Mouse (Mus musculus): Measurements from ENCODE around the gene Amotl1. TPM values are rescaled to one million over a fixed set of nuclear protein-coding genes. Genes with fewer than 3 reads are reported as not detected.

Gene Amotl1
- polyA plus RNA-seq, 1 experiment from 2014 or later, result 35.3 TPM

GRCm38 (mm10) chr9:14662876-14663275 lies 18.0 kb upstream of the Amotl1 start:
- Histone ChIP-seq H3K4me2 (replicated peaks) (peak overlapping the region; percentile 30; the same call in 1 of the 2 replicates), H3K9me3 (no peaks in the 10 kb centered on the region), H3K27ac (0 out of 2 replicates have a peak overlapping the region, but pooled peaks have one; percentile 55), H3K36me3 (no peaks in the 10 kb centered on the region), H3K9ac (no peak overlapping the region), H3K4me1 (0 out of 2 replicates have a peak, but pooled peaks cover 5% of the 10 kb centered on the region), H3K27me3 (no peaks in the 10 kb centered on the region), H3K4me3 (no peak overlapping the region)
- WGBS, result 71% methylated on average over 7 of the region's 7 CpGs
- ATAC-seq (ENCODE audit: low FRiP score, low read depth), result no peak

- no peaks in the 10 kb centered on the region for H3K36me3 ChIP-seq
- no peak for ATAC-seq (ENCODE audit: low FRiP score, low read depth)
- no peak overlapping the region for H3K4me3 ChIP-seq
- 0 out of 2 replicates have a peak overlapping the region, but pooled peaks have one; percentile 55 for H3K27ac ChIP-seq
- no peak overlapping the region for H3K9ac ChIP-seq
- no peak overlapping the region for H3K4me2 ChIP-seq (replicated peaks)
- 71% methylated on average over 9 of the region's 9 CpGs for WGBS
- H3K9me3 ChIP-seq, result no peaks in the 10 kb centered on the region
- 0 out of 2 replicates have a peak, but pooled peaks cover 5% of the 10 kb centered on the region for H3K4me1 ChIP-seq
- H3K27me3 ChIP-seq, result no peaks in the 10 kb centered on the region
Measured at GRCm38 (mm10) chr9:14662138-14662537, 17.3 kb upstream of the Amotl1 start.

GRCm38 (mm10) chr9:14657926-14658325 lies 13.1 kb upstream of the Amotl1 start:
- Histone ChIP-seq H3K9me3 (no peaks in the 10 kb centered on the region), H3K27ac (no peak overlapping the region)

GRCm38 (mm10) chr9:14654010-14654409 lies 9.2 kb upstream of the Amotl1 start:
- Histone ChIP-seq H3K4me3 (no peak overlapping the region), H3K27me3 (no peaks in the 10 kb centered on the region), H3K36me3 (no peaks in the 10 kb centered on the region), H3K9me3 (no peaks in the 10 kb centered on the region), H3K4me1 (no peaks in the 10 kb centered on the region), H3K27ac (no peak overlapping the region), H3K9ac (no peak overlapping the region), H3K4me2 (replicated peaks) (no peak overlapping the region)
- 82% methylated on average over 2 of the region's 2 CpGs for WGBS
- ATAC-seq (ENCODE audit: low FRiP score, low read depth), result no peak

More at GRCm38 (mm10) chr9:14657926-14658325, 13.1 kb upstream of the Amotl1 start:
- Histone ChIP-seq H3K9ac (no peak overlapping the region), H3K4me2 (replicated peaks) (no peak overlapping the region), H3K36me3 (no peaks in the 10 kb centered on the region), H3K27me3 (no peaks in the 10 kb centered on the region), H3K4me1 (no peaks in the 10 kb centered on the region), H3K4me3 (no peak overlapping the region)
- WGBS, result 29% methylated on average over 2 of the region's 2 CpGs
- no peak for ATAC-seq (ENCODE audit: low FRiP score, low read depth)

- no peaks in the 10 kb centered on the region for H3K36me3 ChIP-seq
- ATAC-seq (ENCODE audit: low FRiP score, low read depth), result no peak
- H3K4me2 ChIP-seq (replicated peaks), result no peak overlapping the region
- no peak overlapping the region for H3K9ac ChIP-seq
- WGBS, result 57% methylated on average over 1 of the region's 1 CpGs
- H3K27me3 ChIP-seq, result no peaks in the 10 kb centered on the region
- no peak overlapping the region for H3K27ac ChIP-seq
- H3K9me3 ChIP-seq, result no peaks in the 10 kb centered on the region
- H3K4me1 ChIP-seq, result no peaks in the 10 kb centered on the region
- H3K4me3 ChIP-seq, result no peak overlapping the region
Measured at GRCm38 (mm10) chr9:14652761-14653160, 7.9 kb upstream of the Amotl1 start.

GRCm38 (mm10) chr9:14647849-14648248 lies 3.0 kb upstream of the Amotl1 start:
- H3K4me2 ChIP-seq (replicated peaks), result no peak overlapping the region
- no peak overlapping the region for H3K27ac ChIP-seq
- no peak overlapping the region for H3K4me3 ChIP-seq
- 87% methylated on average over 8 of the region's 8 CpGs for WGBS
- ATAC-seq (ENCODE audit: low FRiP score, low read depth), result no peak
- H3K9ac ChIP-seq, result no peak overlapping the region
- peaks cover 8% of the 10 kb centered on the region for H3K4me1 ChIP-seq
- no peaks in the 10 kb centered on the region for H3K9me3 ChIP-seq
- no peaks in the 10 kb centered on the region for H3K36me3 ChIP-seq
- no peaks in the 10 kb centered on the region for H3K27me3 ChIP-seq

GRCm38 (mm10) chr9:14646641-14647040 lies 1.8 kb upstream of the Amotl1 start:
- H3K27ac ChIP-seq, result no peak overlapping the region
- no peaks in the 10 kb centered on the region for H3K36me3 ChIP-seq
- H3K27me3 ChIP-seq, result no peaks in the 10 kb centered on the region
- no peak overlapping the region for H3K4me3 ChIP-seq
- H3K9me3 ChIP-seq, result no peaks in the 10 kb centered on the region
- H3K4me1 ChIP-seq, result peaks cover 20% of the 10 kb centered on the region
- H3K9ac ChIP-seq, result no peak overlapping the region
- ATAC-seq (ENCODE audit: low FRiP score, low read depth), result no peak
- 93% methylated on average over 1 of the region's 1 CpGs for WGBS
- no peak overlapping the region for H3K4me2 ChIP-seq (replicated peaks)

GRCm38 (mm10) chr9:14646061-14646460 lies 1.2 kb upstream of the Amotl1 start:
- Histone ChIP-seq H3K4me3 (no peak overlapping the region), H3K27me3 (no peaks in the 10 kb centered on the region)
- ATAC-seq (ENCODE audit: low FRiP score, low read depth), result no peak

GRCm38 (mm10) chr9:14643328-14643727 lies 1.5 kb downstream of the Amotl1 start:
- Histone ChIP-seq H3K4me2 (replicated peaks) (no peak overlapping the region), H3K9me3 (no peaks in the 10 kb centered on the region), H3K36me3 (no peaks in the 10 kb centered on the region), H3K27me3 (no peaks in the 10 kb centered on the region), H3K27ac (peak overlapping the region; percentile 85), H3K9ac (no peak overlapping the region), H3K4me1 (peaks cover 37% of the 10 kb centered on the region), H3K4me3 (no peak overlapping the region)
- 64% methylated on average over 6 of the region's 6 CpGs for WGBS
- no peak for ATAC-seq (ENCODE audit: low FRiP score, low read depth)

More at GRCm38 (mm10) chr9:14646061-14646460, 1.2 kb upstream of the Amotl1 start:
- Histone ChIP-seq H3K9me3 (no peaks in the 10 kb centered on the region), H3K36me3 (no peaks in the 10 kb centered on the region), H3K4me2 (replicated peaks) (no peak overlapping the region), H3K27ac (no peak overlapping the region), H3K4me1 (peaks cover 25% of the 10 kb centered on the region), H3K9ac (no peak overlapping the region)
- 64% methylated on average over 3 of the region's 3 CpGs for WGBS

- H3K36me3 ChIP-seq, result no peaks in the 10 kb centered on the region
- ATAC-seq (ENCODE audit: low FRiP score, low read depth), result peak; percentile 85
- H3K9ac ChIP-seq, result no peak overlapping the region
- H3K4me3 ChIP-seq, result no peak overlapping the region
- WGBS, result 9% methylated on average over 5 of the region's 5 CpGs
- H3K9me3 ChIP-seq, result no peaks in the 10 kb centered on the region
- H3K27me3 ChIP-seq, result no peaks in the 10 kb centered on the region
- peaks cover 37% of the 10 kb centered on the region for H3K4me1 ChIP-seq
- peak overlapping the region; percentile 85 for H3K27ac ChIP-seq
- H3K4me2 ChIP-seq (replicated peaks), result peak overlapping the region; percentile 14; the same call in 1 of the 2 replicates
Measured at GRCm38 (mm10) chr9:14642251-14643021, 2.4 kb downstream of the Amotl1 start.

- Histone ChIP-seq H3K27me3 (no peaks in the 10 kb centered on the region), H3K9me3 (no peaks in the 10 kb centered on the region), H3K4me1 (peaks cover 37% of the 10 kb centered on the region), H3K4me3 (no peak overlapping the region), H3K9ac (no peak overlapping the region), H3K27ac (peak overlapping the region; percentile 85), H3K4me2 (replicated peaks) (peak overlapping the region; percentile 14; the same call in 1 of the 2 replicates), H3K36me3 (no peaks in the 10 kb centered on the region)
- ATAC-seq (ENCODE audit: low FRiP score, low read depth), result 0 out of 2 replicates have a peak, but pooled peaks have one; percentile 21
- 35% methylated on average over 7 of the region's 7 CpGs for WGBS
Measured at GRCm38 (mm10) chr9:14641310-14642067, 3.4 kb downstream of the Amotl1 start.

- Histone ChIP-seq H3K9ac (no peak overlapping the region), H3K27me3 (0 out of 2 replicates have a peak, but pooled peaks cover 11% of the 10 kb centered on the region), H3K4me2 (replicated peaks) (no peak overlapping the region), H3K27ac (no peak overlapping the region), H3K4me3 (no peak overlapping the region), H3K36me3 (no peaks in the 10 kb centered on the region), H3K4me1 (peaks cover 36% of the 10 kb centered on the region), H3K9me3 (no peaks in the 10 kb centered on the region)
- WGBS, result 64% methylated on average over 3 of the region's 3 CpGs
- no peak for ATAC-seq (ENCODE audit: low FRiP score, low read depth)
Measured at GRCm38 (mm10) chr9:14636244-14636643, 8.6 kb downstream of the Amotl1 start.

All from limb, embryonic 13.5 days (tissue).